In the genomic region with DNA sequence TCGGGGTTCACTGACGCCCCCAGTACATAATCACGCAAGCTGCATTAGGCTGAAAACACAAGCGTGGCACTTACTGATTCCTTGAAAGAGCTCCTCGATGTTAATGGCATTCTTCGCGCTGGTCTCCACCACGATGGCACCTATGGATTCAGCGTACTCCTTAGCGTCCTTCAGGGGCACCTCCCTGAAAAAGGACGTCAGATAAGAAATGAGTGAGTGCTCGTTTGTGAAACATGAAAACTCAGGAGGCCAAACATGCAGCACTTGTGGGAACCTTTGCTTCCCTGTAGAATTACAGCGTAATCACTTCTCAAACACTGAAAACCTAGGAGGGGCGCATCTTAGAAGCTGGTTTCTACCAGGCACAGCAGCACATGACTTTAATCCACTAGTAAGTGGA, we compare ENCODE assay signal across 23 mouse cellular contexts. TPM values are rescaled to one million over a fixed set of nuclear protein-coding genes. Genes with fewer than 3 reads are reported as not detected.
"Had no signal": no experiment of that assay in that cellular context is flagged by ENCODE, and none has a peak within 500 bp of the region (broad histone marks: within the 10 kb centered on the region; RNA-seq: fewer than 3 reads in every experiment).

No protein-coding gene starts in this region.

- H3K9ac ChIP-seq: liver, embryonic 13.5 days; liver, embryonic 15.5 days; liver, postnatal 0 days; lung, embryonic 15.5 days; midbrain, embryonic 13.5 days; midbrain, embryonic 15.5 days; neural tube, embryonic 12.5 days had no signal

- H3K4me1 ChIP-seq: midbrain, embryonic 13.5 days; neural tube, embryonic 12.5 days had no signal

- H3K36me3 ChIP-seq: liver, embryonic 13.5 days; liver, embryonic 15.5 days; lung, embryonic 15.5 days; midbrain, embryonic 15.5 days had no signal

- ATAC-seq: liver, postnatal 0 days; midbrain, embryonic 13.5 days; midbrain, embryonic 15.5 days had no signal

- H3K4me3 ChIP-seq: liver, embryonic 13.5 days; liver, embryonic 15.5 days; lung, embryonic 15.5 days; megakaryocyte, embryonic 14.5 days; midbrain, embryonic 13.5 days; midbrain, embryonic 15.5 days; neural tube, embryonic 12.5 days had no signal

- H3K9me3 ChIP-seq: liver, embryonic 13.5 days; liver, embryonic 15.5 days; lung, embryonic 15.5 days; megakaryocyte, embryonic 14.5 days; midbrain, embryonic 13.5 days; midbrain, embryonic 15.5 days; neural tube, embryonic 12.5 days had no signal

- DNase-seq: liver, embryonic 13.5 days; liver, postnatal 0 days; lung, postnatal 10 days; right cerebral cortex, adult 18-20 months; right cerebral cortex, postnatal 25 days; right cerebral cortex, postnatal 4 days; spleen, adult 18-20 months; thymus, adult 18-20 months; thymus, postnatal 14 days; thymus, postnatal 36 days had no signal

- H3K27ac ChIP-seq: liver, embryonic 15.5 days; lung, embryonic 15.5 days; macrophage; midbrain, embryonic 13.5 days; midbrain, embryonic 15.5 days; neural tube, embryonic 12.5 days had no signal

- H3K4me2 ChIP-seq: liver, embryonic 11.5 days; liver, embryonic 13.5 days; liver, embryonic 15.5 days; lung, embryonic 15.5 days; midbrain, embryonic 11.5 days; midbrain, embryonic 13.5 days; midbrain, embryonic 15.5 days; neural tube, embryonic 12.5 days had no signal

- H3K27me3 ChIP-seq: liver, embryonic 13.5 days; liver, embryonic 15.5 days; lung, embryonic 15.5 days; midbrain, embryonic 13.5 days; midbrain, embryonic 15.5 days; neural tube, embryonic 12.5 days had no signal

RNA-seq across cellular contexts. Expression of a gene that starts 25.8 kb away (rescaled TPM):
- total RNA-seq: midbrain, postnatal 0 days had no signal
- polyA plus RNA-seq: liver, embryonic 11.5 days; liver, embryonic 13.5 days; liver, embryonic 15.5 days; liver, postnatal 0 days; lung, embryonic 15.5 days; midbrain, embryonic 13.5 days; midbrain, postnatal 0 days; small intestine, adult 2 months; stomach, embryonic 14.5 days; stomach, embryonic 16.5 days had no signal
